Mouse (Mus musculus) gonadal fat pad, adult 2 months (tissue): ENCODE measurements around the gene Kifap3. TPM values are rescaled to one million over a fixed set of nuclear protein-coding genes. Genes with fewer than 3 reads are reported as not detected.

Experiments
- DNase-seq: peaks from one replicate; pipeline ENCODE4 v3.0.0-alpha.2; 2012; ENCODE audit warnings: low read depth
- polyA plus RNA-seq: library from polyadenylated mRNA; depleted of rRNA; stranded (reverse); fragments of >200 nt; gene quantifications from 2 replicates; pipeline ENCODE4 v1.2.3, GENCODE M21; 2012

The Kifap3 gene
- polyA plus RNA-seq, 1 experiment: 4.8 TPM

GRCm38 (mm10) chr1:163893774-163894527, 114.6 kb downstream of the Kifap3 start:
- no peak for DNase-seq

- DNase-seq: no peak
These were observed 118.9 kb downstream of the Kifap3 start for GRCm38 (mm10) chr1:163898291-163898764.

- no peak for DNase-seq
These were observed 120.2 kb downstream of the Kifap3 start for GRCm38 (mm10) chr1:163899575-163899974.

- DNase-seq: no peak
These were observed 120.8 kb downstream of the Kifap3 start for GRCm38 (mm10) chr1:163900168-163900567.

GRCm38 (mm10) chr1:163903411-163903810, 124.0 kb downstream of the Kifap3 start:
- no peak for DNase-seq

- no peak for DNase-seq
These were observed 127.8 kb downstream of the Kifap3 start for GRCm38 (mm10) chr1:163907007-163907811.

GRCm38 (mm10) chr1:163908389-163908788, 129.0 kb downstream of the Kifap3 start:
- no peak for DNase-seq

GRCm38 (mm10) chr1:163910343-163910742, 131.0 kb downstream of the Kifap3 start:
- DNase-seq: no peak

- no peak for DNase-seq
These were observed 131.4 kb downstream of the Kifap3 start for GRCm38 (mm10) chr1:163910785-163911184.

GRCm38 (mm10) chr1:163911981-163912380, 132.6 kb downstream of the Kifap3 start:
- DNase-seq: no peak

GRCm38 (mm10) chr1:163917349-163918160, 138.2 kb downstream of the Kifap3 start:
- DNase-seq: no peak

GRCm38 (mm10) chr1:163924093-163924492, 144.7 kb downstream of the Kifap3 start:
- DNase-seq: no peak

GRCm38 (mm10) chr1:163928846-163929245, 149.5 kb downstream of the Kifap3 start, which contains the start of gene Scyl3:
Gene Scyl3 (plus strand): TSS chr1:163929100.
- no peak for DNase-seq

GRCm38 (mm10) chr1:163929636-163930457, 150.5 kb downstream of the Kifap3 start:
- peak; percentile 38 for DNase-seq

- DNase-seq: no peak
These were observed 151.0 kb downstream of the Kifap3 start for GRCm38 (mm10) chr1:163930458-163930794.

- DNase-seq: no peak
These were observed 152.4 kb downstream of the Kifap3 start for GRCm38 (mm10) chr1:163931801-163932200.

GRCm38 (mm10) chr1:163934591-163934990, 155.2 kb downstream of the Kifap3 start:
- DNase-seq: no peak

GRCm38 (mm10) chr1:163942056-163942455, 162.7 kb downstream of the Kifap3 start:
- no peak for DNase-seq

- DNase-seq: no peak
These were observed 174.0 kb downstream of the Kifap3 start for GRCm38 (mm10) chr1:163953396-163953795.

- no peak for DNase-seq
These were observed 178.7 kb downstream of the Kifap3 start for GRCm38 (mm10) chr1:163958036-163958435.
